Mouse (Mus musculus): ENCODE data around the gene Ldlrad1.

DNA sequence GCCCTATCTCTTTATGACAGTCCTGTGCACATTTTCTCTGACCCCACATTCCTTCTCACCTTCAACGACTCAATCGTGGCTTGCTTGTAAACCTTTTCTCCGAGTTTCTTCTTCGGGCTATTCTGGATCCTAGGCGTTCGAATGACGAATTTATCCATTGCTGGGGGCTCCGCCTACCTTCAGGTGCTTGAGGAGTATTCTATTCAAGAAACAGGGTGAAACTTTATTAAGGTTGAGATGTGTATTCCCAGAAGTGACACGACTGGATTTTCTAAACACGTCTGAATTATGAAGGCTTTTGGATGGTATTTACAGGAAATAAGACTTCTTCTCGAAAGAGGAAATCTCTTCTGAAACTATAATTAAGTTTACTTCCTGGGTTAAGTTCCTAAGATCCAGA, 31.5 kb upstream of the Ldlrad1 start:
- TF ChIP-seq USF2 (IDR thresholded peaks at IDR 0.05; ENCODE audit: borderline replicate concordance in 1 of 2, insufficient read depth in 1 of 2, low read depth in 1 of 2, low read length in 2 of 2) (no peak), CTCF (IDR thresholded peaks at IDR 0.05 in 2 of 3, conservative IDR thresholded peaks at IDR 0.05 in 1 of 3; ENCODE audit: control insufficient read depth in 1 of 3, insufficient read depth in 1 of 3, low read depth in 2 of 3, low read length in 3 of 3, poor library complexity in 1 of 3, severe bottlenecking in 1 of 3) (no peak), JUND (IDR thresholded peaks at IDR 0.05; ENCODE audit: low read depth, low read length) (no peak)
